Mouse (Mus musculus) liver, postnatal 0 days (tissue): Measurements from ENCODE around the gene Ntn1. TPM values are rescaled to one million over a fixed set of nuclear protein-coding genes. Genes with fewer than 3 reads are reported as not detected.

ENCODE experiments used
- ATAC-seq: fragments of 200-750 bp; cut with Nextera tagmentation; 2 replicates; pipeline ENCODE4 v1.8.0; 2017; ENCODE audit warnings: mild to moderate bottlenecking, moderate library complexity
- DNase-seq: peaks from one replicate; pipeline ENCODE4 v3.0.0-alpha.2; 2016
- H3K27ac ChIP-seq: fragments of 300-500 bp; sonication (generic); 2 replicates; pipeline ENCODE4 v1.5.1; 2014; ENCODE audit warnings: antibody characterized with exemption, moderate library complexity, mild to moderate bottlenecking, low read depth
- H3K27me3 ChIP-seq: fragments of 300-500 bp; sonication (generic); 2 replicates; pipeline ENCODE4 v1.6.1; 2014; ENCODE audit warnings: low read length, control low read depth, mixed read lengths; ENCODE audit not compliant: insufficient read depth
- H3K36me3 ChIP-seq: fragments of 300-500 bp; sonication (generic); replicated peaks from 2 replicates; pipeline ENCODE4 v1.6.1; 2014; ENCODE audit warnings: mild to moderate bottlenecking, control low read depth, low read length, moderate library complexity, mixed read lengths; ENCODE audit not compliant: insufficient read depth
- H3K4me1 ChIP-seq: fragments of 300-500 bp; sonication (generic); 2 replicates; pipeline ENCODE4 v1.6.1; 2014; ENCODE audit warnings: antibody characterized with exemption, mild to moderate bottlenecking, control low read depth; ENCODE audit not compliant: insufficient read depth
- H3K4me2 ChIP-seq: fragments of 300-500 bp; sonication (generic); 2 replicates; pipeline ENCODE4 v1.6.1; 2014; ENCODE audit warnings: low read depth, mild to moderate bottlenecking, low read length, moderate library complexity, mixed read lengths
- H3K4me3 ChIP-seq: fragments of 300-500 bp; sonication (generic); 2 replicates; pipeline ENCODE4 v1.5.1; 2014; ENCODE audit warnings: low read depth, low read length
- H3K9ac ChIP-seq: fragments of 300-500 bp; sonication (generic); replicated peaks from 2 replicates; pipeline ENCODE4 v1.6.1; 2014; ENCODE audit warnings: mild to moderate bottlenecking, moderate library complexity
- H3K9me3 ChIP-seq: fragments of 300-500 bp; sonication (generic); 2 replicates; pipeline ENCODE4 v1.6.1; 2016; ENCODE audit warnings: mild to moderate bottlenecking, control low read depth, low read length, mixed read lengths
- CTCF ChIP-seq: sonication (generic); IDR thresholded peaks from 2 replicates; pipeline ENCODE4 v1.5.1; 2016; ENCODE audit warnings: antibody characterized with exemption, low read depth
- EP300 ChIP-seq: IDR thresholded peaks from 2 replicates; pipeline ENCODE4 v1.6.1; 2016; ENCODE audit warnings: antibody characterized with exemption, low read depth, mild to moderate bottlenecking
- WGBS: fragments of 180-500 bp; shearing (Covaris S2); extraction: QIAGEN DNeasy Blood & Tissue Kit; methylation state at CpG from one replicate; pipeline ENCODE4 v1.1.7; 2014; ENCODE audit not compliant: insufficient replicate concordance; 5-methylcytosine and 5-hydroxymethylcytosine counted together
- polyA plus RNA-seq: library from polyadenylated mRNA; unstranded; fragments of >200 nt; fragmentation: Nextera tagmentation; extraction: Ambion mirVana; gene quantifications from 2 replicates; pipeline ENCODE4 v1.2.1, GENCODE M21; 2015

Ntn1 gene
- polyA plus RNA-seq, 1 experiment from 2014 or later: 0.76 TPM

- Histone ChIP-seq H3K27me3 (no peaks in the 10 kb centered on the region), H3K4me1 (no peaks in the 10 kb centered on the region), H3K4me2 (no peak overlapping the region), H3K36me3 (no peaks in the 10 kb centered on the region), H3K4me3 (no peak overlapping the region), H3K9me3 (peaks cover 3% of the 10 kb centered on the region; the same call in 1 of the 2 replicates), H3K9ac (no peak overlapping the region), H3K27ac (no peak overlapping the region)
- DNase-seq (no peak), ATAC-seq (no peak)
- TF ChIP-seq CTCF (no peak), EP300 (no peak)
- WGBS: 71% methylated on average over 5 of the region's 5 CpGs
Observed at GRCm38 (mm10) chr11:68226654-68227057, 174.0 kb downstream of the Ntn1 start.

GRCm38 (mm10) chr11:68223143-68223542, 177.5 kb downstream of the Ntn1 start:
- H3K27me3 ChIP-seq: no peaks in the 10 kb centered on the region
- no peak overlapping the region for H3K4me2 ChIP-seq
- no peaks in the 10 kb centered on the region for H3K4me1 ChIP-seq
- 50% methylated on average over 13 of the region's 13 CpGs for WGBS
- H3K9me3 ChIP-seq: no peaks in the 10 kb centered on the region
- H3K27ac ChIP-seq: no peak overlapping the region
- H3K9ac ChIP-seq: no peak overlapping the region
- no peak for DNase-seq
- TF ChIP-seq EP300: no peak
- no peak for ATAC-seq
- H3K36me3 ChIP-seq: no peaks in the 10 kb centered on the region
- no peak overlapping the region for H3K4me3 ChIP-seq

DNA sequence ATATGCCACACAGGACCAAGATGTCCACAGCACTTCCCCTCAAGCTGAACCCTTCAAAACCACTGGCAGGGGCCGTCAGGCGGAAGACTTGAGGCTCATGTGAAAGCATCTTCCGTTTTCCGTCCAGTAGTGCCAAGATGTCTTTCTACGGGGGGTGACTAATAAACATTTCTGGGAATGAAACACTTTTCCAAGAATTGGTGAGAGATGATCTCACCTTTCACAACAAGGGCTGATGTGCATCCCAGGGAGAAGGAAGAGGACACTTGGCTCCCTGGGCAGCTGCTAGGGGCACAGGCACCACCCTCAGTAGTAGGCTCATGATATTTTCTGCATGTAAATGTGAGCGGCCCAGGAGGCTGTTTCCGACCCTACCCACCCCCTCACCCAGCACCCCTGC, 178.4 kb downstream of the Ntn1 start:
- Histone ChIP-seq H3K9me3 (no peaks in the 10 kb centered on the region), H3K27ac (no peak overlapping the region), H3K4me1 (no peaks in the 10 kb centered on the region), H3K36me3 (no peaks in the 10 kb centered on the region), H3K4me2 (no peak overlapping the region), H3K27me3 (no peaks in the 10 kb centered on the region), H3K9ac (no peak overlapping the region), H3K4me3 (no peak overlapping the region)
- no peak for TF ChIP-seq EP300
- no peak for TF ChIP-seq CTCF
- WGBS: 69% methylated on average over 7 of the region's 7 CpGs
- ATAC-seq (no peak), DNase-seq (no peak)

- H3K27me3 ChIP-seq: no peaks in the 10 kb centered on the region
- no peaks in the 10 kb centered on the region for H3K36me3 ChIP-seq
- WGBS: 69% methylated on average over 4 of the region's 4 CpGs
- H3K9me3 ChIP-seq: no peaks in the 10 kb centered on the region
- no peak overlapping the region for H3K4me2 ChIP-seq
- no peak overlapping the region for H3K9ac ChIP-seq
- no peak overlapping the region for H3K4me3 ChIP-seq
- H3K27ac ChIP-seq: no peak overlapping the region
- ATAC-seq: no peak
- TF ChIP-seq CTCF (no peak), EP300 (no peak)
- H3K4me1 ChIP-seq: no peaks in the 10 kb centered on the region
- DNase-seq: no peak
Observed at GRCm38 (mm10) chr11:68220733-68221132, 179.9 kb downstream of the Ntn1 start.

GRCm38 (mm10) chr11:68216041-68216440, 184.6 kb downstream of the Ntn1 start:
- no peak for ATAC-seq
- TF ChIP-seq CTCF: no peak
- no peak for TF ChIP-seq EP300
- no peak overlapping the region for H3K27ac ChIP-seq
- no peak overlapping the region for H3K9ac ChIP-seq
- H3K4me2 ChIP-seq: no peak overlapping the region
- H3K9me3 ChIP-seq: no peaks in the 10 kb centered on the region
- H3K4me1 ChIP-seq: no peaks in the 10 kb centered on the region
- no peaks in the 10 kb centered on the region for H3K27me3 ChIP-seq
- DNase-seq: no peak
- H3K4me3 ChIP-seq: no peak overlapping the region
- WGBS: 74% methylated on average over 11 of the region's 11 CpGs
- no peaks in the 10 kb centered on the region for H3K36me3 ChIP-seq

GRCm38 (mm10) chr11:68215206-68215912, 185.3 kb downstream of the Ntn1 start:
- Histone ChIP-seq H3K4me1 (no peaks in the 10 kb centered on the region), H3K27me3 (no peaks in the 10 kb centered on the region), H3K4me3 (no peak overlapping the region), H3K36me3 (no peaks in the 10 kb centered on the region), H3K9ac (no peak overlapping the region), H3K27ac (no peak overlapping the region), H3K9me3 (no peaks in the 10 kb centered on the region), H3K4me2 (no peak overlapping the region)
- no peak for ATAC-seq
- DNase-seq: no peak
- WGBS: 51% methylated on average over 6 of the region's 6 CpGs
- TF ChIP-seq CTCF (no peak), EP300 (no peak)
